Mouse (Mus musculus) embryo, embryonic 9.5 days (tissue): ENCODE measurements around the gene D17H6S53E.
A peak's percentile ranks its signal among the peaks of the same experiment; 100 is the strongest.

Source experiments
- DNase-seq: peaks from one replicate; pipeline ENCODE4 v3.0.0-alpha.2; 2017; ENCODE audit errors: extremely low spot score

D17H6S53E gene

DNA sequence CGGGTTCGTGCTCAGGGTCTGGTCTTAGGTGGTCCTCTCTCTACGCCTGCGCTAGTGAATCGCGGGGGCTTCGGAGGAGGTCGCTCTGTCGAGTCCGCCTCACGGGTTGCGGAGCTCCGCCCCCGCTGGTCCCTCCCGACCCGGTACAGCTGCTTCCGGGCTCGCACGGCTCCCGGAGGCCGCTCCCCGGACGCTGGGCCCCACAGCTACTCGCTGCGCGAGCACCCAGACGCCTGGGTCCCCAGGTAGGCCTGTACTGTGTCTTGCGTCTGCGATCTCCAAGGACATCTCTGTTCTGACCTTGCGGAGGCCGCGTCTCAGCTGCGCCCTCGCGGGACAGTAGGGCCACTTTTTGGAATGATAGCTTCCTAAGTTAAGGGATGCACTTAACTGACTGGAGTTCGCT, at the start of gene D17H6S53E:
Gene D17H6S53E (plus strand): TSS at position 168 of the 406 bp plus-strand sequence.
- peak; percentile 80 for DNase-seq

DNA sequence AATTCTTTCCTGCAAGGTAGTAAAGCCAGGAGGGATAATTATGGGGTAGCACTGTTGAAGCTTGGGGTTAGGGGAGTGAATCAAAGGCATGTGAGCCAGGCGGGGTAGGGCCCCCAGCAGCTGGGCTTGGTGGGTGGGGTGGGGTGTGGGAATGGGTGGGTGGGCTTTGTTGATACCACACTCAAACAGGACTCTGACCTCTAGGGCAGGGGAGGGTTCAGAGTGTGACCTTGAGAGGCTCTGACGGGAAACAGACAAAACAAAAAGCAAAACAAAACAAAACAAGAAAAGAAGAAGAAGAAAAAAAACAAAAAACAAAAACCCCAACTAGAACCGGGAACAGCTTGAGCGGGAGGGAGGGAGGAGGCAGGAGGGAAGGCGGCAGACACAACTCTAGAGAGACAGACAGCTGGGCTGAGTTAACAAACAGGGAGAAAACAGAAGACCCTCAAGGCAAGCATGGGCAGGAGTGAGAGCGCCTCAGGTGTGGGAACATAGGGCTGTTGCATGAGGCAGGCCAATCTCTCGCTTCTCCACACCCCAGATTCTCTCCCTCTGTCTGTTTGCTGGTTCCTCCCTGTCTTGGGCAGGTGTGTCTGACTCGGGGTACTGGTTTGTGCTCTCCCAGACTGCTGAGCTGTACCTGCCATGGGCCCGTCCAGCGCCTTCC, 49.5 kb upstream of the D17H6S53E start, which contains the start of gene Ly6g6e:
Gene Ly6g6e (plus strand): TSS at position 396 of the 670 bp plus-strand sequence.
- no peak for DNase-seq

DNA sequence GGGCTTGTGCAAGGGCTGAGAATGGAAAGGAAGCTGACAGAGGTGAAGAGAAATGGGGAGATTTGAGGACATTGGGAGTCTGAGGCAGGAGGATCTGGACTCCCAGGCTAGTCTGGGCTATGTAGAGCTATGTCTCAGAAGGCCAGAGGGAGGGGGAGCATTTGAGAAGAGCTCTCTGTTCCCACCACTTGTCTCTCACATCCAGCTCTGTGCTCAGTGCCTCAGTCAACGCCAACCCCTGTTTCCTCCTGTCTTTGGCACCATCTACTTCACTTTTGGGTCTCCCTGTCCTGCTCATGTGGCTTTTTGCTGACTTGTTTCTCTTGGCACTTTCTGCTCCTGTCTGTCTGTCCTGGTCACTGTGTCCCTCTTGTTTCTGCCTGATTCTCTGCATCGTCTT, 48.9 kb upstream of the D17H6S53E start:
- DNase-seq = no peak

DNA sequence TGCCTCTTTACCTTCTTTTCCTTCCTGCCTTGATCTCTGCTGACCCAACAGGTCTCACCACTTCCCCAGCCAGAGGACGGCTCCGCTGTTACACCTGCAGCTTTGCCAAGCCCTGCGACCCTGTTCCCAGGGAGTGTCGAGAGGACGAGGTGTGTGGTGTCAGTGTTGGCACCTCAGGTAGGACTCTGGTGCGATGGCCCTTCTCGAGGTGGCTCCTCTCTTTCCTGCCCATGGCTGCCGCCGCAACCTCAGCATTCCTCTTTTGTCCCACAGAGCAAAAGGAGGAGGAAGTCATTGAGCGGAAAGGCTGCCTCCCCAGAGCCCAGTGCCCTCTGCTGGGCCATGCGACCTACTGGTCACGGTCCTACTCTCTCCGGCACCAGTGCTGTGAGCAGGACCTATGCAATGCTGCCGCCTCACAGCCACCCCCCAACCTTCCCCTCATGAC, 48.4 kb upstream of the D17H6S53E start, which contains the start of gene Ly6g6d:
Gene Ly6g6d (minus strand): TSS at position 280 of the 448 bp plus-strand sequence.
- DNase-seq = peak; percentile 54

DNA sequence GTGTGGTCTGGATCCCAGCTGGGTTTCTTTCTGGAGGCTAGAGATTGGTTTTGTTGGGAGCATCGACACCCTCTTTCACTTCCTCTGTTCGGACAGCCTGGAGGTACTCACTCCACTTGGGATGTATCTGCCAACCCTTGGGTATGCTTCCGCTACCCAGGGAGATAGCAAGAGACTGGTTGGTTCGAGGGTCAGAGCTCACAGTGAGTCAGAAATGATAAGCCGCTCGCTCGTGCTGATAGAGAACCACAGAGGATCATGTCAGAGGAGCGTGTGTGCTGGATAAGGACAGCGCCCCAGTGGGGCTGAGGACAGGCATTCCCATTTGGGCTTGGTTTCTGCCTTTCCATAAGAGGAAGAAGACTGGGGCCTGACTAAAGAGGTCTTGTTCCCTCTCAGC, 46.4 kb upstream of the D17H6S53E start:
- no peak for DNase-seq

DNA sequence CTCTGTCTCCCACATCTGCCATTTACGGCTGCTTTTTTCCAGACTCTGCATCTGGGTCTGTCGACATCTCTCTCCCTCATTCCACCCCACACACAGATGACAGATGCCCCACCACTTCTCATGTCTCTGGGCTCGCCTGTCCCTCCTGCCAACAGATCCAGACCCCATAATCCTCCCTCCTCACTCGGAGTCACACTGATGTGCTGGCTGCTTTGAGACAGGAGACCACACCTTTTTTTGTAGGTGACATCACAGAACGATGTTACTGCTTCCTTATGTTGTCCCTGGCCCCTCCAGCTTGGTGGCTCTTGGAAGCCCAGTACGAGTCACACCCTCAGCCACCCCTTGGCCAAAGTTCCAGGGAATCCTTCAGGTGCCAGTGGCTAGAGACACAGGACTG, 45.9 kb upstream of the D17H6S53E start:
- no peak for DNase-seq

DNA sequence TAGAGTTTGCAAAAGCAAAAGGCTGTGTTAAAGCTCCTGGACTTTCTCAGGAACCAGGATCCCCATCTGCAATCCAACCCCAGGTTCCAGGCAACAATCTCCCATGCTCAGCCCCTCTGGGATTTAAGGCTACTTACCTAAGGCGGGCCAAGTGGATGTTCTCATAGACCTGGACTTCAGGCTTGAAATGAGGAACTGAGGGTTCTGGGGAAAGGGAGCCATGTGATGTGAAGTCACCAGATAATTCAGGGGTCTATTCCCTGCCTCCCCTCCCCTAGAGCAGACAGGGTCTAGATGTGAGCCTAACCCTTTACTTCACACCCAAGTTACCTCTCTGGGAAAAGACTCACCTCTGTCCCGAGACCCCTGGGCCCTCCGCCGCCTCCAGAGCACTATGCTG, 45.5 kb upstream of the D17H6S53E start:
- DNase-seq = no peak

DNA sequence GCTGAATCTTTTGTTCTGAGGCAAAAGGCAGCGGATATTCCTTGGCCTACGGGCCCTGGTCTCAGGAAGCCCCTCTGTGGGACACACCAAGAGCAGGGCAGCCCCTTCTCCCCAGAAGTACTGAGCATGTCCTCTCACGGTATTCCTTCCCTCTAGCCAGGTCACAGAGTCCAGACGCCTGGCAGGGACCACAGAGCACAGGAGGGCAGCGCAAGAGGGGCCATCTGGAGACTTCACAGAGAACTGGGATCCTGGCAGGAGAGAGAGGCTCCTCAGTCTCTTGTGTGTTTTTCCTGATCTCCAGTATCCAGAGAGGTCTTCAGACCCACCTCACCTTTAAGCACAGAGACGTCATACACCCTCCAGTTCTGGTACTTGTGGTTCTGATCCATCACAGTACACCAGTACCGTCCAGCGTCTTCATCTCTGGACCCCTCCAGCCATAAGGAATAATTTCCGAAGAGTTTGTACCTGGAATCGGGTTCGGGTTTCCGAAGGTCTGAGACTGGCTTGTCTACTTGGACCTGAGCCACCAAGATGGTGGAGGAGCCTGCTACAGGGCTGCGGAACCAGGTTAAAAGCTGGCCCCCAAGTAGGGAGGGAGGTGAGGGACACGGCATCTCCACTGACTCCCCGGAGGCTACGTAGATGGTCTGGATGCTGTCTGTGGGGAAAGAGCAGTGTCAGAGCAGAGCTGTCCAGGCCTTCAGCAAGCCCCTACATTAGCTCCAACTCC, 43.2 kb upstream of the D17H6S53E start:
- DNase-seq = no peak

DNA sequence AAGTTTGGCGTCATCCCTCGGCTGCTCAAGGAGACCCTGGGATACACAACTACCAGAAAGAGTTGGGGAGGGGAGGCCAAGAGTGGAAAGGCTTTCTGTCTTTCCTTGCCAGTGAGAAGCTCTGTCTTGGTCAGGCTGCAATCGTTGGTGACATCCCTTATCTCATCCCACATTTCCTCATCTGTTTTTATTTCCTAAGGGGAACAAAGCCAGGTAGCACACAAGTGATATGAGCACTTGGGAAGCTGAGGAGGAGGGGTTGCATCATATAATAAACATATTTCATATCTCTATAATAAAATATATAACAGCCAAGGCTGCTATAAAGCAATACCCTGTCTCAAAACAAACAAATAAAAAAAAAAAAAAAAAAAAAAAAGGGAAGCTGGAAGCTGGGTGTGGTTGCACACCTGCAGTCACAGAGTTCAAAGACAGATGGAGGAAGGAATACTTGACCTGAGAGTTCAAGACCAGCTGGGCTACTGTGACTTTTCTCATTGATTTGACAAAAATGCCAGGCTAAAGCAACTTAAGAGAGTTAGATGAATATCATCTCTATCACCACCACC, 42.2 kb upstream of the D17H6S53E start:
- DNase-seq = no peak

DNA sequence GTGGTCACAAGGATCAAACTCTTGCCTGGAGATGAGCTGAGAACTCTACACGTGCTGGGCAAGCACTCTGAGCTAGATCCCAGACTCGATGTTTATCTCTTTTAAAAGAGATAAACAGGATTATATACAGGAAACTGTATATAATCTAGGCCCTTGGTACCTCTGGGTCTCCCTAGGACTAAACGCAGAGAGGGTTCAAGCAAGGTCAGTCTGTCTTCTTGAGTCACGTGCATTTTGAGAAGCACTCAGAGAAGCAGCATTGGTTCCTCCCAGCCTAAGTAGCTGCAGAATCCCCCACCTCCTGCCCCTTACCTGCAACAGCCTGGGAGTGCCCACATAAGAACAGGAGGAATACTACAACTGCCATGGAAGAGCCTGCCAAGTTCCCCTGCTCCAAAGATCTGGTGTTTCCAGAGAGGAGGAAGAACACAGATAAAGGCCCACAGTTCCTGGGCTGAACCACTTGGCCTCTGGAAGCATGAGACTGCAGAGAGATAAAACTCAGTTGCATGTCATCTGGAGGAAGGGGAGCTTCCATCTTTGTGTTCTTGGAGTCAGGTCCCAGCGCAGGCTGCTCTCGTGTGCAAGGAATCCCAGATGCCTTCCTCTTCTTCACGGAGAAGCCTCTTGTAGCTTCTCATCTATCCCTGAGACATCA, 40.8 kb upstream of the D17H6S53E start, which contains the start of gene Ly6g6f:
Gene Ly6g6f (minus strand): TSS at position 403 of the 658 bp plus-strand sequence.
- DNase-seq = no peak

DNA sequence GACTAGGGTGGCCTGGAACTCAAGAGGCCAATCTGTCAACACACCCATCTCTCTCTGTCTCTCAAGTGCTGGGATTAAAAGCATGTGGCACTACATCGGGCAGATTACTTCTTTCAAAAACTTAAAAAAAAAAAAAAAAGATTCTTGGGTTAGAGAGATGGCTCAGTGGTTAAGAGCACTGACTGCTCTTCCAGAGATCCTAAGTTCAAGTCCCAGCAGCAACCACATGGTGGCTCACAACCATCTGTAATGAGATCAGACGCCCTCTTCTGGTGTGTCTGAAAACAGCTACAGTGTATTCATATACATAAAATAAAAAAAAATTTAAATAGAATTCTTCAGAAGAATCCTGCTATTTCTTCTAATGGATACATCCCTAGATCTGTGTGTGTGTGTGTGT, 38.0 kb upstream of the D17H6S53E start:
- no peak for DNase-seq

DNA sequence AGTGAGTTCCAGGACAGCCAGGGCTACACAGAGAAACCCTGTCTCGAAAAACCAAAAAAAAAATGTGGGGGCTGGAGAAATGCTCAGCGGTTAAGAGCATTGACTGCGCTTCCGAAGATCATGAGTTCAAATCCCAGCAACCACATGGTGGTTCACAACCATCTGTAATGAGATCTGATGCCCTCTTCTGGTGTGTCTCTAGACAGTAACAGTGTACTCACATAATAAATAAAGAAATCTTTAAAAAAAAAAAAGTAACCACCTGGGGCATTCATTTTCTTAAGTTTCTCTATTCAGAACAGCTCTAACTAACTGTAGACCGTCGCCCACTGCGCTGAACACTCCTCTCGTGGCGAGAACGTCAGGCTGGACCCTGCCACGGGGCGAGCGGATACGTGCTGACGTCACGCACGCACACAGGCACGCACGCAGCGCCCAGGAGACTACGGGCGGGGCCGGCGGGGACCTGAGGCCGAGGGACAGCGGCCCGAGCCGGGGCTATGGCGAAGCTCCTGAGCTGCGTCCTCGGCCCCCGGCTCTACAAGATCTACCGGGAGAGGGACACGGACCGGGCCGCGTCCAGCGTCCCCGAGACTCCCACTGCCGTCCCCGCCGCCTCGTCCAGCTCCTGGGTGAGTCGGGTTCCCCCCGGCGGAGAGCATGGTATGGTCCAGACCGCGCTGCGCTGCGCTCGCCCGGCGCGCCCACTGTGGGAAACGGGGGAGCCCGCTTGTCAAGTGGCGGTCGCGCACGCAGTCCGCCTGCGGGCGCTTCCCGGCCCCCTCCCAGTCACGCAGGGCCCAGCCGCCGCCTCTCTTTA, 37.1 kb upstream of the D17H6S53E start, which contains the start of gene Abhd16a:
Gene Abhd16a (plus strand): TSS at position 439 of the 820 bp plus-strand sequence.
- peak; percentile 94 for DNase-seq

DNA sequence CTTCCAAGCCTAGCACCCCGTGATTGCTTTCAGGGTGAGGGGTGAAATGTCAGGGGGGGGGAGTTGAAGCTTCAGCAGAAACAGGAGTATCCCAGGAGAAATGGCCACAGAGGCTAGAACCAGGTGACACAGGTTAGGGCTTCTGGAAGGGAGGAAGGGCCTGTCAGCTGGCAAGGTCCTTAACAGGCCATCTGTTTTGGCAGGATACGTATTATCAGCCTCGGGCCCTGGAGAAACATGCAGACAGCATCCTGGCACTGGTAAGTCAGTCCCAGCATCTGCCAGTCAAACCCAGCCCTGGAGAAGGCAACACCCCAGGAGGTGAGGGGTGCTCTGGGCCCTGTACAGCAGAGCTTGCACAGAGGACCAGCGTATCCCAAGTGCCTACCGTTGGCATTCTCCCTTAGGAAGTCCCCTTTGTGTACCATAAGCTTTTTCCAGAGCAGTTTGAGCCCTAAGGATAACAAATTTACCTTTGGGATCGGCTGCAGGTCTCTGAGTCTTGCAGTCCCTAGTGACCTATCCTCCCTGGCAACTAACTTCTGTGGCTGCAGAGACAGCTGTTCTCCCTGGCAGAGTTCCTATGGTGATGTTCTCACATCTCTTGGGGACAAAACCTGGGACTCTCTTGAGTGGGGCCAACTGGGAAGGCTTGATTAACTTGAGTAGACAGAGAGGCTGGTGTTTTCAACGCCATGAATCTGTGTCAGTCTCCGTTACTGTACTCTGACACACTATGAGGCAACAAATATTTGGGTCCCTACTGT, 35.8 kb upstream of the D17H6S53E start:
- no peak for DNase-seq

DNA sequence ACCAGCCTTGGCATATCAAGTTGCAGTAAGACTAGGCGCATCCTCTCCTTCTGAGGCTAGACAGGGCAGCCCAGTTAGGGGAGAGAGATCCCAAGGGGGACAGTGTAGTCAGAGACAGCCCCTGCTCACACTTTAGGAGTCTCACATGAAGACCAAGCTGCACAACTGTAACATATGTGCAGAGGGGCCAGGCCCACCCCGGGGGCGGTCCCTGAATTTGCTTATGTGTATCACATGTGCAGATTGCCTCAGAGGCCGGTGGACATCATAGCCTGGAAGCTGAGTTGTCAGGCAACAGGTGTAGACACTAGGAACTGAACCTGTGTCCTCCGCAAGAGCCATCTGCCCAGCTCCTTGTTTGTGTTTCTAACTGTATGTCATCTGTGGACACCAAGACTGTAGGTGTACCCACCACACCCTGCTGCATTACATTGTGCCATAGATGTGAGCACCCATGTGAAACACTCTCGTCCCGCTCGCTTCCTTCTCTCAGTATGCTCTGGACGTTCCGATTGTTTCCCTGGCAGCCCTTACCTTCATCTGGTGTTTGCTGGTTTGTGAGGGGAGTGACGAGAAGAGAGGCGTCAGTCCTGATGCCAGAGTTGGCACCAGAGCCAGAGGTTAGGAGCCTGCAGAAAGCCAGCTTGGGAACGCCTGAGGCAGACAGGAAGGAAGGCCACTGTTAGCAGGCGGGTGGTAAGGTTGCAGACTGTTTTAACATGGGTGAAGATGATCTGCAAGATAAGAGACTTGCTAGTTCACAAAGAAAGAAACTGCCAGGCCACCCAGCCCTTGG, 33.6 kb upstream of the D17H6S53E start:
- DNase-seq = no peak

DNA sequence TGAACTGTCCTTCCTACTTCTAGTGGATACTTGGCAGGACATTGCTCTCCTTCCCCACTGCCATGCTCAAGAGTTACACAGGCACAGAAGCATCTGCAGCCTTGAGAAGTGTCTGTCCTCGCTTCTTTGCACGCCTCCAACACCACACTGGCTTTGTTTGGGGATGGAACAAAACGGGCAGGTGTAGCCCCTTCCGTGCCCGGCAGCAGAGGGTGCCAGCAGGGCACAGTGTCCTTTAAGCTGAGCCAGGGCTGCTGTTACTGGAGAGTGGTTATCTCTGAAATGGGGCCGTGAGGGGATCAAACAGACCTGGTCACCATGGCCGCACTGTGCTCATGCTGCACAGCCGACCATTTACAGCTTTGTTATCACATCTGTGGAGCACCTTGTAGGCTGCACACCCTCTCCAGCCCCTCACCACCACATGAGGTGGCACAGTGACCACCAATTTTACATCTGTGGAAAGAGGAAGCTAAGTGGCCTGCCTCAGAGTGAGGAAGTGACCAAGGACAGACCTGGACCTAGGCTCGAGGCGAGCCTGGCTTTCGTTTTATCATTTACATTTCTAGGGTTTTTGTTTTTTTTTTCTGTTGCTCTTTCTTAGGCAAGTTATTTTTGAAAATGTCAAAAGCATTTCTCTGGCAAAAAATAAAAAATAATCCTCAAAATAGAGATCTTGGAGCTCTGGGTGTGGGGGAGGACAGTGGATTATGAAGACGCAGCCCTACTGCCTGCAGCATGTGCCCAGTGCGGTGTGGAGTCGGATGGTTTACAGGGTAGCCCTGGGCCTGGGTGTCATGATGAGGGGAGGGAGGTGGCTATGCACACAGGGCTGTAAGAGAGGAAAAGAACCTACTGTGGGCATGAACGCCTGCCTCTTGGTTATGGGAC, 31.5 kb upstream of the D17H6S53E start:
- DNase-seq = no peak

DNA sequence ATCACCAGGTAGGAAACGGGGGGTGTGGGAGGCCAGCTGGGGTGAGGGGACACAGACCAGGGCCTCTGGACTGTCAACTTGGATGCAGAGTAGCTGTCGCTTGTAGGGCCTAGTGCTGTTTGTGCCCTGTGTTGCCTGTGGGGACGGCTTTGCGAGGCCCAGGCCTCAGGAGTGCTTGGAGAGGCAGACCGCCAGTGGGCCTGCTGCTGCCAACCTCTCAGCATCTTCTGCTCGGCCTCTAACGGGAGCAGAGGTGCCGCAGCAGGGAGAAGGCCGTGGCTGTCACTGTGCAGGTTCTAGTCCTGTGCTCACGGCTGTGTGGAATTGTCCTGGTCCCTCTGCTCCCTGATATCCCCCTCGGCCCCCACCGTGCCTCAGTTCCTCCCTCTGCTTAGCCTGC, 29.6 kb upstream of the D17H6S53E start:
- no peak for DNase-seq

DNA sequence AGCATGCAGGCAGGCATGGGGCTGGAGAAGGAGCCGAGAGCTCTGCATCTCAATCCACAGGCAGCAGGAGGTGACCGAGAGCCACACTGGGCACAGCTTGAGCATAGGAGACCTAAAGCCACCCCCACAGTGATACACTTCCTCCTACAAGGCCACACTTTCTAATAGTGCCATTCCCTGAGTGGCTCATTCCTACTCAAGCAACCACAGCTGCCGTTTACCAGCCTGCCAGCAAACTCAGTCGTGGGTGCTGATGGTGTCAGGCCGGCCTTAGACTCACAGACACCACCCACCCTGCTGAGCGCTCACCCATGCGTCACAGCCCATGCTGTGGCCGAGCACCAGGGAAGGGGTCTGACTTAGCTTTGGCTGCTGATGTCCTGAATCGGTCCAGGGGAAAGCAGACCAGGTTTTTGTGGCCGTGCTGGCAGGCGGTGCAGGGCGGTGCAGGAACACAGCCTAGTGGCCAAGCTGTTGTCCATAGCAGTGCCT, 29.0 kb upstream of the D17H6S53E start:
- no peak for DNase-seq

DNA sequence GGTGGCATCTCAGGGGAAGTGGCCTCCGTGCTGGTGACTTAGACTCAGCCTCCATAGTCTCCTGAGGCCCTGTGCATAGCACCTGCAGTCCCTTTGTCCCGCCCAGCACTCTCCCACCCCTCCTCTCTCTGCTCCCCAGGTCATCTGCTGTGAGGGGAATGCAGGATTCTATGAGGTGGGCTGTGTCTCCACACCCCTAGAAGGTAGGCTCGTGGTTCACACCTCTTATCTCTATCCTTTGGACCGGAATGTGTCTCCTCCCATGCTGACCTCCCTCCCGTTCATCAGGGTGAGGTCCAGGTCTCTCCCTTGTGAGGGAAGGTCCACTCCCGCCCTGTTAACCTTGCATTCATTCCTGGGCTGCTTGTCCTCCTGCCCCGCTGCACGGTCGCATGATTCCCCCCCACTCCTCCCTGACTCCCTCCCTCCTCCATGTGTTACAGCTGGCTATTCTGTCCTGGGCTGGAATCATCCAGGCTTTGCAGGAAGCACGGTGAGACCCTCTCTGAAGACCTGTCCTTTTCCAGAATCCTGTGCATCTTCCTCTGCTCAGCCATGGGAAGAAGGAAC, 25.9 kb upstream of the D17H6S53E start:
- no peak for DNase-seq
